Mouse (Mus musculus) mature B cell (primary cell): ENCODE data around the gene Fam129a.
"Not testable (repeated sequence)": the region's sequence is repeated elsewhere in the genome, so short reads cannot be mapped to it uniquely, and the experiment has no call there.

ENCODE experiments used
- in situ Hi-C: fragments of 300-500 bp; cut with MboI; formaldehyde crosslinking; loops from 2 replicates; pipeline ENCODE4 v1.14.3; 2019

The Fam129a gene

GRCm38 (mm10) chr1:151583457-151584181, 12.6 kb downstream of the Fam129a start:
- in situ Hi-C loops: no loop called here

GRCm38 (mm10) chr1:151584182-151584471, 13.1 kb downstream of the Fam129a start:
- in situ Hi-C loops: no loop called here

GRCm38 (mm10) chr1:151584565-151585216, 13.7 kb downstream of the Fam129a start:
- in situ Hi-C loops: no loop called here

- in situ Hi-C loops: no loop called here
These were observed 14.7 kb downstream of the Fam129a start for GRCm38 (mm10) chr1:151585647-151586046.

- in situ Hi-C loops: no loop called here
These were observed 21.4 kb downstream of the Fam129a start for GRCm38 (mm10) chr1:151592085-151593017.

GRCm38 (mm10) chr1:151594906-151595305, 23.9 kb downstream of the Fam129a start:
- in situ Hi-C loops: no loop called here

- in situ Hi-C loops: no loop called here
These were observed 24.8 kb downstream of the Fam129a start for GRCm38 (mm10) chr1:151595600-151596299.

- in situ Hi-C loops: no loop called here
These were observed 25.6 kb downstream of the Fam129a start for GRCm38 (mm10) chr1:151596562-151596961.

- in situ Hi-C loops: no loop called here
These were observed 26.8 kb downstream of the Fam129a start for GRCm38 (mm10) chr1:151597677-151598297.

GRCm38 (mm10) chr1:151598876-151599275, 27.9 kb downstream of the Fam129a start:
- in situ Hi-C loops: no loop called here

GRCm38 (mm10) chr1:151604328-151604727, 33.3 kb downstream of the Fam129a start:
- in situ Hi-C loops: no loop called here

- in situ Hi-C loops: not testable (repeated sequence)
These were observed 37.0 kb downstream of the Fam129a start for GRCm38 (mm10) chr1:151607957-151608356.

GRCm38 (mm10) chr1:151610621-151611020, 39.6 kb downstream of the Fam129a start:
- in situ Hi-C loops: no loop called here

GRCm38 (mm10) chr1:151614320-151614935, 43.4 kb downstream of the Fam129a start:
- in situ Hi-C loops: no loop called here

GRCm38 (mm10) chr1:151615625-151616024, 44.6 kb downstream of the Fam129a start:
- in situ Hi-C loops: no loop called here

- in situ Hi-C loops: no loop called here
These were observed 45.7 kb downstream of the Fam129a start for GRCm38 (mm10) chr1:151616555-151617205.

- in situ Hi-C loops: no loop called here
These were observed 47.3 kb downstream of the Fam129a start for GRCm38 (mm10) chr1:151618251-151618650.

GRCm38 (mm10) chr1:151619281-151619711, 48.3 kb downstream of the Fam129a start:
- in situ Hi-C loops: no loop called here

GRCm38 (mm10) chr1:151620730-151621129, 49.7 kb downstream of the Fam129a start:
- in situ Hi-C loops: no loop called here

- in situ Hi-C loops: no loop called here
These were observed 53.6 kb downstream of the Fam129a start for GRCm38 (mm10) chr1:151624442-151625226.
